Mouse (Mus musculus): ENCODE measurements at regions not wholly inside any gene's neighbourhood (a gene's known extent, or its start where the extent isn't known, plus 50 kb on each side); places are given as distances from the start of the nearest gene placed in this dataset.
A peak's percentile ranks its signal among the peaks of the same experiment; 100 is the strongest.
"Not testable (repeated sequence)": the region's sequence is repeated elsewhere in the genome, so short reads cannot be mapped to it uniquely, and the experiment has no call there.

- peak; percentile 1 for DNase-seq (ENCODE audit: inconsistent ontology term)
Observed at GRCm38 (mm10) chr3:68794380-68795014, 74.9 kb upstream of the 1110032F04Rik start.

GRCm38 (mm10) chr3:68795641-68796040 lies 73.7 kb upstream of the 1110032F04Rik start:
- DNase-seq (ENCODE audit: inconsistent ontology term), result no peak

- not testable (repeated sequence) for DNase-seq (ENCODE audit: inconsistent ontology term)
Observed at GRCm38 (mm10) chr3:68798408-68798807, 71.0 kb upstream of the 1110032F04Rik start.

GRCm38 (mm10) chr3:68808866-68809265 lies 60.5 kb upstream of the 1110032F04Rik start:
- DNase-seq (ENCODE audit: inconsistent ontology term), result peak; percentile 80

- no peak for DNase-seq (ENCODE audit: inconsistent ontology term)
Observed at GRCm38 (mm10) chr3:68813461-68813860, 55.9 kb upstream of the 1110032F04Rik start.

- no peak for DNase-seq (ENCODE audit: inconsistent ontology term)
Observed at GRCm38 (mm10) chr3:68814011-68814690, 55.2 kb upstream of the 1110032F04Rik start.

GRCm38 (mm10) chr3:68815621-68816020 lies 53.8 kb upstream of the 1110032F04Rik start:
- no peak for DNase-seq (ENCODE audit: inconsistent ontology term)

GRCm38 (mm10) chr3:68817321-68817720 lies 52.1 kb upstream of the 1110032F04Rik start:
- no peak for DNase-seq (ENCODE audit: inconsistent ontology term)
